Mouse (Mus musculus) erythroblast, embryonic 14.5 days (primary cell): ENCODE results near the gene Gm10392.

Source experiments
- GATA1 ChIP-seq: IDR thresholded peaks from 2 replicates; pipeline ENCODE4 v1.6.1; 2012; ENCODE audit warnings: low read length, inconsistent platforms, mixed read lengths
- TAL1 ChIP-seq: IDR thresholded peaks from 3 replicates; pipeline ENCODE4 v1.6.1; 2012; ENCODE audit warnings: low read length, inconsistent platforms, mixed read lengths

GRCm38 (mm10) chr11:77483510-77484255 lies 35.3 kb downstream of the Gm10392 start:
- TF ChIP-seq GATA1 (no peak), TAL1 (no peak)
